In the genomic region with DNA sequence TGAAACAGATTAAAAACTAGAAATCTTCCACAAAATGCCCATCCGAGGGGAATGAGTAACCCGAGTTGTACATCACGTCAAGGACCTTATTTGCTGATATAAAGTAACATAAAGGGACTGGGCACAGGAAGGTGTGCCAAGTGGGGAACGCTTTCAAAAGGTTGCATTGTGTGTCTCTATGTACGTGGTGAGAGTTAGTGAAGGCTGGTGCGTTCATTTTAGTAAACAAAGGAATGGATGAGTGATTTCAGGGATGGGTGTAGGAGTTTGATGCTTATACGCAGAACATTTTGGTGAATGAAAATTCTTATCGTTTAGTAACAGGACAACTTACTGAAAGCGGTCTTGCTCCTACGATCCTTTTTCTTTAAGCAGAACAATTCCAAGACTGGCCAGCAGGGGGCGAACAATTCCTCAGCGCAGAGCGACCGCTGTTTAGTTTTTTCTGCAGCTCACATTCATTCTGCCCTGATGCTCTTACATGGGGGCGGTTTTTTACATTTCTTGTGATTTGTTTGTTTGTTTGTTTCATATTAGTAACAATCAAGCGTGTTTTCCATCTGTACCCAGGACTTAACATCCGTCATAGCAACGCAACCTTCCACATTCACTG, we compare ENCODE assay signal across 7 mouse cellular contexts. TPM values are rescaled to one million over a fixed set of nuclear protein-coding genes. Genes with fewer than 3 reads are reported as not detected.
DNase-seq lines count a peak whose midpoint lies in the region; ATAC-seq and TF ChIP-seq lines count a peak whose summit lies in the region.

No protein-coding gene starts in this region.

- WGBS in hindbrain, postnatal 0 days = 19% methylated on average over 18 of the region's 18 CpGs
- 27% methylated on average over 18 of the region's 18 CpGs for WGBS in limb, embryonic 11.5 days
- 22% methylated on average over 18 of the region's 18 CpGs for WGBS in midbrain, embryonic 16.5 days

- no peak overlapping the region for H3K4me3 ChIP-seq in hindbrain, postnatal 0 days (ENCODE audit: low read length)
- no peak overlapping the region for H3K4me3 ChIP-seq in limb, embryonic 11.5 days (ENCODE audit: low read depth, low read length)
- H3K4me3 ChIP-seq in midbrain, embryonic 16.5 days (ENCODE audit: low read depth, low read length) = no peak overlapping the region

- no peaks in the 10 kb centered on the region for H3K4me1 ChIP-seq in hindbrain, postnatal 0 days (ENCODE audit: insufficient read depth, low read length)
- H3K4me1 ChIP-seq in limb, embryonic 11.5 days (ENCODE audit: control insufficient read depth, insufficient read depth, low read length) = 0 out of 2 replicates have a peak, but pooled peaks cover 2% of the 10 kb centered on the region
- H3K4me1 ChIP-seq in midbrain, embryonic 16.5 days (ENCODE audit: control insufficient read depth, insufficient read depth, low read length) = no peaks in the 10 kb centered on the region

- no peak overlapping the region for H3K9ac ChIP-seq in hindbrain, postnatal 0 days (replicated peaks; ENCODE audit: low read length)
- H3K9ac ChIP-seq in limb, embryonic 11.5 days (ENCODE audit: low read length) = no peak overlapping the region
- H3K9ac ChIP-seq in midbrain, embryonic 16.5 days (ENCODE audit: low read depth, low read length) = no peak overlapping the region

- peak; percentile 95 for TF ChIP-seq CTCF in hindbrain, postnatal 0 days (IDR thresholded peaks at IDR 0.05; ENCODE audit: low read depth)

- H3K36me3 ChIP-seq in hindbrain, postnatal 0 days (ENCODE audit: insufficient read depth, low read length) = no peaks in the 10 kb centered on the region
- no peaks in the 10 kb centered on the region for H3K36me3 ChIP-seq in limb, embryonic 11.5 days (ENCODE audit: control insufficient read depth, insufficient read depth, low read length)
- no peaks in the 10 kb centered on the region for H3K36me3 ChIP-seq in midbrain, embryonic 16.5 days (ENCODE audit: control insufficient read depth, insufficient read depth, low read length)

- peak; percentile 57; the same call in 1 of the 2 replicates for ATAC-seq in hindbrain, postnatal 0 days
- ATAC-seq in limb, embryonic 11.5 days (ENCODE audit: insufficient number of reproducible peaks, low FRiP score, low TSS enrichment, low read depth) = no peak
- peak; percentile 64 for ATAC-seq in midbrain, embryonic 16.5 days

- DNase-seq in T-cell, adult 2 months (ENCODE audit: low spot score) = peak; percentile 64
- DNase-seq in cerebellum, adult 9-10 months = peak; percentile 45
- DNase-seq in forelimb bud, embryonic 11.5 days (ENCODE audit: low read depth, low spot score) = peak; percentile 74
- peak; percentile 89 for DNase-seq in hindbrain, postnatal 0 days (ENCODE audit: low spot score)
- DNase-seq in limb, embryonic 11.5 days (ENCODE audit: low spot score) = peak; percentile 86
- peak; percentile 59 to 82 for DNase-seq in spleen, postnatal 10 days (ENCODE audit: low spot score in 2 of 2)

- no peaks in the 10 kb centered on the region for H3K27me3 ChIP-seq in hindbrain, postnatal 0 days (ENCODE audit: insufficient read depth, low read length)
- no peaks in the 10 kb centered on the region for H3K27me3 ChIP-seq in limb, embryonic 11.5 days (ENCODE audit: control insufficient read depth, insufficient read depth, low read length)
- H3K27me3 ChIP-seq in midbrain, embryonic 16.5 days (ENCODE audit: control insufficient read depth, insufficient read depth, low read depth, low read length) = no peaks in the 10 kb centered on the region

- no peaks in the 10 kb centered on the region for H3K9me3 ChIP-seq in hindbrain, postnatal 0 days (ENCODE audit: low read length)
- no peaks in the 10 kb centered on the region for H3K9me3 ChIP-seq in limb, embryonic 11.5 days (ENCODE audit: control insufficient read depth, low read length)
- no peaks in the 10 kb centered on the region for H3K9me3 ChIP-seq in midbrain, embryonic 16.5 days (replicated peaks; ENCODE audit: control insufficient read depth, low read length, poor library complexity, severe bottlenecking)

- H3K27ac ChIP-seq in hindbrain, postnatal 0 days = no peak overlapping the region
- H3K27ac ChIP-seq in limb, embryonic 11.5 days (replicated peaks; ENCODE audit: low read depth, low read length) = no peak overlapping the region
- H3K27ac ChIP-seq in midbrain, embryonic 16.5 days (ENCODE audit: low read length) = no peak overlapping the region

- H3K4me2 ChIP-seq in hindbrain, postnatal 0 days (ENCODE audit: low read depth, low read length) = peak overlapping the region; percentile 48
- H3K4me2 ChIP-seq in limb, embryonic 11.5 days (ENCODE audit: low read depth, severe bottlenecking) = no peak overlapping the region
- peak overlapping the region; percentile 40 for H3K4me2 ChIP-seq in midbrain, embryonic 16.5 days (ENCODE audit: low read length)

RNA-seq across cellular contexts. Expression of a gene that starts 35.3 kb away (rescaled TPM):
- 7.2 and 7.7 TPM in 2 replicates for total RNA-seq in hindbrain, postnatal 0 days (2014; rRNA removed)
- polyA plus RNA-seq in hindbrain, postnatal 0 days (2015; fragmentation: Nextera tagmentation; extraction: Ambion mirVana) = 4.7 and 5.3 TPM in 2 replicates
- polyA plus RNA-seq in limb, embryonic 11.5 days (2014; fragmentation: Nextera tagmentation; extraction: Ambion mirVana) = 2.4 and 2.9 TPM in 2 replicates
- polyA plus RNA-seq in midbrain, embryonic 16.5 days (2015; fragmentation: Nextera tagmentation; extraction: Ambion mirVana) = 2.0 and 3.6 TPM in 2 replicates
